Mouse (Mus musculus) bone marrow, adult 2 months (tissue): ENCODE measurements around the gene Eci3.

Experiments
- CTCF ChIP-seq: fragments of 200-500 bp; IDR thresholded peaks from 2 replicates; pipeline ENCODE4 v1.5.1; 2011; ENCODE audit warnings: low read length, control low read depth; ENCODE audit not compliant: control insufficient read depth, insufficient read depth
- POLR2A ChIP-seq: fragments of 200-500 bp; IDR thresholded peaks from 2 replicates; pipeline ENCODE4 v1.6.1; 2011; ENCODE audit warnings: low read depth, mild to moderate bottlenecking, control low read depth, low read length, borderline replicate concordance; ENCODE audit not compliant: control insufficient read depth

GRCm38 (mm10) chr13:34993085-34993484 lies 29.5 kb upstream of the Eci3 start:
- TF ChIP-seq POLR2A (no peak), CTCF (no peak)
